Mouse (Mus musculus): ENCODE data around the gene A730071L15Rik.

Gene A730071L15Rik

DNA sequence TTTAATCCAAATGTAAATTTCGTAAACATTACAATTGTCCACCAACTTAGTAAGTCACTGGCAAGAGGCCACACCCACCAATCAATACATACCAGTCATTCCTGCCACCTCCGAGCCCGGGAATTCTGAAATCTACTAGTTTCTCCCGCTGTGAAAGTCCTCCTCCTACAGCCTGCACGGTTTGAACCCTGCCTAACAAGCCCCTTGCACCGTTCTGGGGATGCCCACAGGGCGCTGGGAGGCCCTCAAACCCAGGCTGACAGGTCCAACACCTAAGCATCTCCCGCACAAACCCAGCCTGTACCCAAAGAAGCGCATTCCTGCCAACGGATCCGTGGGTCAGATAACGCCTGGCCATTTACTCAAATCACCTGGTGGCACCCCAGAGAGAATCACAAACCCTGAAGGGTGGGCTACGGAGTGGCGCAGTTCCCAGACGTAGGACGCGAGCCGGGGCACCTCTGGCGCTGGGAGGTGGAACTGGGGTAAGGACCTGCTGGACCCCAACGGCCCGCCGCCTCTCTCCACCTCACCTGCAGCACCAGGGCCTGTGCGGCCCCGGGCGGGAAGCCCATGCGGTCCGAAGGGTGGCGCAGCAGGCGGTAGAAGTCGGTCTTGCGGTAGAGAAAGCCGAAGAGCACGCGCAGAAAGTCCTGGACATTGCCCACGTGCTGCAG is at the start of gene A730071L15Rik:
Gene A730071L15Rik, plus strand, starts transcription at position 620 of the 677 bp plus-strand sequence.
- DNase-seq (ENCODE audit: low spot score in 2 of 2): no peak

DNA sequence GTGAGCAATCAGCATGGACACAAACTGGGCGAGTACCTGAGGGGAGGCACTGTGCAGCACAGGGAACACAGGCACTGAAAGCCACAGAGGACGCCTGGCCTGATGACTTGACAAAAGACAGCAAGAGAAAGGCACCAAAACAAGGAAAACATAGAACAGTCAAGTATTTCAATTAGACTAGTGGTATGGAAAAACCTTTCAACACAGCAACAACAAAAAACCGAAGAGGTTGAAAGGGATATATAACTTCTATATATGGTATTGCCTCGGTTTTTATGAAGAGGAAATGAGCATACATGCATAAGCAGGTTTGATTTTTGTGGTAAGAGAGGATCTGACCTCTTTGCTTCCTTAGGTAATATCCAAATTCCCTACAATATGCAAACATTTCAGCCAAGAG is 47.0 kb upstream of the A730071L15Rik start:
- no peak for DNase-seq (ENCODE audit: low spot score in 2 of 2)

DNA sequence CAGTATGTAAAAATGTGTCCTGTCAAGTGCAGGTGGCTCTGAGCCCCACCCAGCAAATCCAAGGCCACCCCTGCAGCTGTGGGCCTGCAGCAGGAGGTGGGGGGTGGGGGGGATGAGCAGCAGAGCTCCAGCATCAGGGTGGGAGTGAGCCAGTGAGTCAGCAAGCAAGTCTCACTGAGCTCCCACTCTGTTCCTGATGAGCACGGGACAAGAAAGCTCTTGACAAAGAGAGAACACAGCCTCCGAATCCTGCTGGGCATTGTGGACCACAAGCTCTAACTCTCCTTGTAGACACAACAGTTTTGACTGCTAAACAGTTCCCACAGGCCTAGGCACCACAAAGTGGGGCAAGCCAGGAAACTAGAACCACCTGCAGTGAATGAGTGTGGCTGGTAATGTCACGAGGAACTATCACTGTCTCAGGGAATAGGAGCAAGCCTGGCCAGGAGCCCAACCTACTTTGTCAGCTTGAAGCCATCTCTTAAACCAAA is 45.6 kb upstream of the A730071L15Rik start:
- DNase-seq (ENCODE audit: low spot score in 2 of 2): no peak

DNA sequence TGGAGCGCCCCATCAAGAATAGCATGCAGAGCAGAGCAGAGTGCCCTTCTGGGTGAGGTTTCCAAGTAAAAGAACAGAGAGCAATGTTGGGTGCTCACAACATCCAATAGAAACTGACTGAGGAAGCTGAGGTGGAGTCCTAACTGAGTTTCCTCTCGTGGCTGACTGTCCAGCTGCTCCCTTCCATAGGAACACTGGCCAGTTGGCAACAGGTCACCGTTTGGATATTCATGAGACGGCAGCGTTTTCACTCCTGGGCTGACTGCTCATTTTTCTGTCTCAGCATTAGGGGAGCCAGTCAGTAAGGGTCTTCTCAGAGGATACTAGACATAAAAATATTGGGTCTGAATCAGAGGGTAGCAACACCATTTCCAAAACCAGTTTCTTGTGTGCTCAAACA is 43.2 kb upstream of the A730071L15Rik start:
- DNase-seq (ENCODE audit: low spot score in 2 of 2): no peak

DNA sequence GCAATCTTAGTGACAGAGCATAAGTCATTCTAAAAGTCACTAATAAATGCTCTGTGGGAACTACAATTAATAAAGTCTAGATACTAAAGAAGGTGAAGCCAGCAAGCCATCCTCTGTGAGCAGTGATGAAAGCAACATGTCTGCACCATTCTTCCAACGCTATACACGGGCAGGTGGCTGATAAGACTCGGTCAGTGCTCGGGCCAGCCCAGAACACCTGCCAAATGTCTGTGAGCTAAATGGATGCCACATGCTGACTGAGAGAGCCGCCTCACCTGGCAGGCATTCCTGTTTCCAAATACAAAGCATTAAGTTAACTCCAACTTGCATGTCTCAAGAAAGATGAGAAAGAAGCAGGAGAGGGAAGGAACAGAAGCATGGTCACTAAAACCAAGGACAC is 42.7 kb upstream of the A730071L15Rik start:
- no peak for DNase-seq (ENCODE audit: low spot score in 2 of 2)

DNA sequence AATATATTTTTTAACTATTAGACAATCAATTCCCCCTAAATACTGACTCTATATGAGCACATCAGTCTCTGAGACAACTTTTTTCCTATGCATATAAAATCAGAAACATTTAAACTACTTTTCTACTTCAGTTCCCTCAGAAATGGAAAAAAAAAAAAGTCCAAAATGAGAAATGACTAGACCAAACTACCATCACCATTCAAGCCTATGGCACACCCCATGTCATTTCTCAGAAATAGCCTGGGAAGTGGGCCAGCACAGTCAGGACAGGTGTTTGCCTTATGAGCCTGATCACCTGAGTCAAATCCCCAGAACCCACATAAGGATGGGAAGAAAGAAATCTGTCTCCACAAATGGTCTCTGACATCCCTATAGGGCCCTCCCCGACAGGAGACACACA is 41.3 kb upstream of the A730071L15Rik start:
- no peak for DNase-seq (ENCODE audit: low spot score in 2 of 2)

DNA sequence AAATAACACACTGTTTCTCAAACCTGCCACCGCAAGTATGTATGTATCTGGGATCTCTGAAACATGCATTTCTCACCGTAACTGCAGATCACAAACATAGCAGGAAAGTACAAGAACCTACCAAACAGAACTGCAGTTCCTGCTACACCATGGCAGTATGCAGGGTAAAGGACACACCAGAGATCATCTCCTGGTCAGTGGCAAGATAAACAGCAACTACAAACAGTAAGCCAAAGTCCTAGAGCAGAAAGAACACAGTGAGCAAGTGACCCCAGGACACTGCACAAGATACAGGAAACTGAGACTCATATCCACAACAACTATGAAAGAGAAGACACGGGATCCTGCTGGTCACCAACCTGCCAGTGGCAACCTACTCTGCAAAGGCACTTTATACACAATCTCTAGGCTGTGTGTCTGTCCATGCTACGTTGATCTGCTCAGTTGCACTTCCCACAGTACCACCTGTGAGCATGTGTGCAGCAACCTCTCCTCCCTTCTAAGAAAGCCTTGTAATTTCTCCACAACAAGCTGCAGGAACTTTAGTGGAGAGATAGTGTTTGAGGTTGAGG is 40.0 kb upstream of the A730071L15Rik start:
- no peak for DNase-seq (ENCODE audit: low spot score in 2 of 2)

DNA sequence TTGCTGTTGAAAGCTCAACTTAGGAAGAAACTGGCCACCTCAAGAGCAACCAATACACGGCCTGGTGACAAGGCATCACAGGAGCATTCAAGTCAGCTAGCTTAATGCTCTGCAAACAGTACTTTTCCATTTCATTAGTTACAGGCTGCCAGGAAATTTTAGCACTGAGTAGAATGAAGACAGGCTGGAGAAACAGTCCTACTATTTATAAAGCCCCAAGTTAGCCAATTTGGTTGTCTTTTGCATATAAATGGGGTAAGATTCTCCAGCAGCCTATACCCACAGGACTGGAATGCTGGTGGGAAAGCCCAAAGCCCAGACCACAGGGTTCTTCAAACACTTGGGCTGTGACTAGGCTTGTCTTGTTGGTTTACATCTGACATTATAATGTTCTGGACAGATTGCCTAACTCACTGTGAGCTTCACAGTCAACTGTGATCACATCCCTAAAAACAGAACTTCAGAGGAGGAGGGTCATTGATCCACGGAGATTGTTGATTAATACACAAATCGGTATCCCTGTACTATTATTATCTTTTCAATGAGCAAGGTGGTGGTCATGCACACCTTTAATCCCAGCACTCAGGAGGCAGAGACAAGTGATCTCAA is 39.1 kb upstream of the A730071L15Rik start:
- no peak for DNase-seq (ENCODE audit: low spot score in 2 of 2)

DNA sequence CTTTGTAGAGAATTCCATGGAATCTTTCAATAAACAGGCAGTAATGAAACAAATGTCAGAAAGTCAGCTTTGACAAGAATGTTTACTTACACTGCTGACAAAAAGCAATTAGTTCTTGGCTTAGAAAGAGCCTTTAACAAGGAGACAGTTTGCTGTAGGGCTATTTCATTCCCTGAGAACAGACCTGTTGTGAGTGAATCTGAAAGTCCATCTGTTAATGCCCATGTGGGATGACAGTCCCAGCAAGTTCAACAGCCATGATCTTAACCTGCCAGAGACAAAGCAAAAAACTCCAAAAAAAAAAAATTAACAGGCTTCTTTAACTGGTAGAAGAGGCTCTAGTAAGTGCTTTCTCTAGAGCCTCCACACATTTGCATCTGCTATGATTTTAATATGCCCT is 38.3 kb upstream of the A730071L15Rik start:
- DNase-seq (ENCODE audit: low spot score in 2 of 2): no peak

DNA sequence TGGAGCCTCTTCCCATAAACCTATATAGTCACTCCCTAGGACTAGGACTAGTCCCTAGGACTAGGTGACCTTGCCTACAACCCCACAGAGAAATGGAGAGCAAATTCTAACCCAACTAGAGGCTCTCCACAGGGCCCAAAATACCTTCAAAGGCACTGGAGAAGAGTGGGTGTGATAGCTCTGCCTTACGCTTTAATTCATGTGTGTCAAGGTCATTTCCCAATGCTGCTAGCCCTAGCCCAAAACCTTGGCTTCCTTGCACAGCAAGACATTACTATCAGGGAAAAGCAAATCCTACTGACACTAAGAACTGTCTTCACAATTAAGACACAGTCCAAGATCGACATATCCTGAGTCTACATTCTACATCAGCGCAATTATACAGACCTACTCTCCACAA is 36.8 kb upstream of the A730071L15Rik start:
- DNase-seq (ENCODE audit: low spot score in 2 of 2): no peak

DNA sequence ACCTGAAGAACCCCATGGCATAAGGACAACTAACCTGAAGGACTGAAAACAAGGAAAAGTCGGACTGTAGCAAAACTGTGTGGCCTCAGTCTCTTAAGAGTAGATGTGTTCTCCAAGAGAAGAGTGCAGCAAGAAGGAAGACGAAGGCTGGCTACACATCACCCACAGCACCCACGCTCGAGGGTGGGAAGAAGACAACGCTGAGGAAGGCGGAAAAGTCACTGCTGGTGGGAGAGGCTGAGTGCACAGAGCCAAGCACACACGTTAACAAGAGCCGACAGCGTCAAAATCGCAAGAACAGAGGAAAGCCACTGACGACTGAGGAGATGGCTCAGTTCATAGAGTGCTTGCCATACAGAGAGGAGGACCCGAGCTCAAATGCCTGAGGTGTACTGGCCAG is 36.1 kb upstream of the A730071L15Rik start:
- DNase-seq (ENCODE audit: low spot score in 2 of 2): no peak

DNA sequence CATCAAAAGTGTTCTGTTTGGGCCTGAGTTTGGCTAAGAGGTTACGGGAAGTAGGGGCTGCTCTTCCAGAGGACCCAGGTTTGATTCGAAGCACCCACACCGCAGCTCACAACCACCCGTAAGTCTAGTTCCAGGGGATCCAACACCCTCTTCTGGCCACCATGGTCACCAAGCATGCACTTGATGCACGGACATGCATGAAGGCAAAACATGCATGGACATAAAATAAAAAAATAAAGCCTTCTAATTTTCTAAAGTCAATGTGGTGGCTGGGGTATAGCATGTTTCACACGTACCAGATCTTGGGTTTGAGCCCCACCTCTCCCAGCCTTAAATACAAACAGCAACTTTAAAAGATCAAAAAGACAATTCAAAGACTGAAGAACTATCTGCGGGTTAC is 35.0 kb upstream of the A730071L15Rik start:
- DNase-seq (ENCODE audit: low spot score in 2 of 2): no peak

DNA sequence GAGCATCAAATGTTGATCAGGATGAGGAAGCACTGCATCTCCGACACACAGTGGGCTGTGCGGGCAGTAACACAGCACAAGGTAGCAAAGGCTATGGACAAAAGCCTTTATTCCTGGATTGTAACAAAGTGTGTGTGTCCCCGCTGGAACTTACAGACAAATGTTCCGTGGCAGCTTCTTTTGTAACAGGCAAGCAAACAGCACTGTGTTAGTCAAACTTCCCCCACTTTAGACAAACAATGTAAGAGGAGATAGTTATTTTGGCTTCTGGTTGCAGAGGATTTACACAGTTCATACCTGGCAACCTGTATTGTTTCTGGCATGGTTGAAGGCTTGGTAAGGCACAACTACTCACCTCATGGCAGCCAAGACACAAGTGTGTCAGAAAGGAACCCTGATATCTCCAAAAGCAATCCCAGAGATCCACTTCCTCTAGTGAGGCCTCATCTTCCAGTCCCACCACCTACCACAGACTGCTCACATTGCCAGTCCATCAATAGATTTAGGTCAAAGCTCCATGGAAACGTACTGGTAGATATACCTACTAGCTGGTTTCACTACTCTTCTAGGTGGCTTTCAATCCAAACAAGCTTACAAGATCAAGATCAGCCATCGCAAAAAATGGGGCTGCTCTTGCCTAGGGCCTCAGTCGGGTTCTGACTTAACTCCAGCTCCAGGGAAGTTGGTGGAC is 34.3 kb upstream of the A730071L15Rik start:
- no peak for DNase-seq (ENCODE audit: low spot score in 2 of 2)

DNA sequence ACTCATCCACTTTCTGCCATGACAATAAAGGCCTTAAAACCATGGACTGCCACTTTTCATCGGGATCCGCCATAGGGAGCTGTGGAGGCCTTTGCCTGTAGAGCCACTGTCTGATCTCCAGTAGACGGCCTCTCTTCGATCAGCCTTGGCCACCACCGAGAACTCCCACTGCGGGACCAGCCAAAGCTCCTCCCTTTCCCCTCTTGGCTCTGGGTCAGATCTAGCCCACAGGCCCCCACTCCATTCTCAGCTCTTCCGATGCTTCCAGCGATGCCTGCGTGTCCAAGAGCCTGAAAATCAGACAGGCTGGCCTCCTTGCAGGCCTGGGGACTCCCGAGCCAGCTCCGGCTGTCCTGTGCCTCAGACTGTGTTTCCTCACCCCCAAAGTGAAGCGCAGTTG is 33.5 kb upstream of the A730071L15Rik start:
- DNase-seq (ENCODE audit: low spot score in 2 of 2): no peak

DNA sequence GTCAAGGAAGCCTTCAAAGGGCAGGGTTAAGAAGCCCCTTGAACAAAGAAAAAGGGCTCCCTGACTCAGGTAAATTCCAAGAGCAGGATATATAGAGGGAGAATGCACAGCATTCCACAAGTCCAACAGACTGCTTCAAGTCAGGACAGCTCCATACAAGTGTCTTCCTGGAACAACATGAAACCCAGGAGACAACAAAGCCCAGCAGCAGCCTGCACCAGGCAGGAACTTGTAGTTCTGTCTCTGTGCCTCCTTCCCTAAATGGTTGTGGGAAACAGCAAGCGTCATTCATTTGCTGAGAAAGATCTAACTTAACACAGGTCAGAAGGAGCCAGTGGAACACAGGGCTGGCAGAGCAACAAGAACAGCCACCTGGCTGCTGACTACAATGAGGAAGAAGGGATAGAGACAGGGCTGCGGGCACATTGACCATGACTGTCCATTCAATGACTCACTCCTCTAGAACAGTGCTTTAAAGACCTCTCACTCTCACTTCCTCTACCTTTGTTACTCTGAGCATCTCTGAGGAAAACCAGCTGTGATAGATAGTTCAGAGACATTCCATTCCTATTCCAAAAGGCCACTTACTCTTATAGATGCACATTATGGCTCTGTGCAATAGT is 30.7 kb upstream of the A730071L15Rik start:
- no peak for DNase-seq (ENCODE audit: low spot score in 2 of 2)

DNA sequence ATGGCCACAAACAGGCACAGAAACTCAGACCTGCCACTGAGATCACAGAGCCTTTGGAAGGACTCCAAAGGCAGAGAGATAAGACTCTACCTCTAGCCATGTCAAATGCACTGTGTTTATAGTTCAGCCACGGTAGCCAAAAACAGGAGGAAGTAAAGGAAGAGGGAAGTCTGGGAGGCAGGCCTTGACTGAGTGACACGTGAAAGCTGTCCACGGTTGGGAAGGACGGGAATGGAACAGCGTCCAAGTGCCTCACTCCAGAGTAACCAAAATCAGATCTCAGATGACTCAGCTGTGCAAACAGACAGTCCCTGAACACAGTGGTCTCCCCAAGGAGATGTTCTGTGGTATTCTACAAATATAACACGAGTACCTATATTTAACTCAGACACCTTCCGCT is 25.1 kb upstream of the A730071L15Rik start:
- no peak for DNase-seq (ENCODE audit: low spot score in 2 of 2)

DNA sequence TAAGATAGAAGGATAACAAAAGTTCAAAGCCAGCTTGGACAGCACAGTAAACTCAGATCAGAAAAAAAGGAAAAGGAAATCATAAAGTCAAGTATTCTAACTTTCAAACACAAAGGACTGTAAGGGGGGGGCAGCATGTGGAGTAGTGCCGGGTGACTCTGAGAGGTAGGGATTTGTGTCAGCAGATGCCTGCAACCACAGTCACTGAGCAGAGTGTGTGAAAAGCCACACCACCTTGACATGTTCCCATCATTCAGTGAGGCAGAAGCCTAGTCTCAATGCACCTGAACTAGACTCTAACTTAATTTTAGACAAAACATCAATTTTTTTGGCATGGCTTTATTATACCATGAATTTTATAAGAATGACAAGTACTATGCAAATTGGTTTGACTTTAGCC is 24.3 kb upstream of the A730071L15Rik start:
- DNase-seq (ENCODE audit: low spot score in 2 of 2): no peak

DNA sequence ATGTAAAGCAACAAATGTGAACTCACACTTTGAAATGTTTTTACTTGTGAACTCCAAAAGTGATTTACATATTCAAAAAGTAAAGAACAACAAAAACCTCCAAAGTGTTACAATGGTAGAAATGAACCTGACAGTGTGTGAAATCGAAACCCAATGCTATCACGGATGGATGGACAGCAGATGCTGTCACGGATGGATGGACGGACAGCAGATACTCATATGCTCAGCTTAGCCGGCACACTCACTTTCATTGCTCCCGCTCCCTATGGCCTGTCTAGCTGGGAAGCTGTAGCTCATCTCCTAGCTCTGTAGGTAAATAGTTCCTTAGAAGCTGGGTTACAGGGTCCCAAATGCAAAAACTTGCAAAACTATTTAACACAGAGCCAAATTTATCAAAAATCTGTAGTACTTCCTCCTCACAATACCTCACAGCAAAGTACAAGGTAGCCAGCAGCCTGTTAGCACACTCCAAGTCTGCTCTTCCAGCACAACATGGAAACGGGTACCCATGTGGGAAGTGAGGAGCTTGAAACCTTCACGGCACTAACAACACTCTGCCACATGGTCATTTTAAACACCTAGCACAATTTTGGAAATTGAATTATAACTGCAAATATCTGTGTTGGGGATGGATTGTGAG is 21.9 kb upstream of the A730071L15Rik start:
- no peak for DNase-seq (ENCODE audit: low spot score in 2 of 2)

DNA sequence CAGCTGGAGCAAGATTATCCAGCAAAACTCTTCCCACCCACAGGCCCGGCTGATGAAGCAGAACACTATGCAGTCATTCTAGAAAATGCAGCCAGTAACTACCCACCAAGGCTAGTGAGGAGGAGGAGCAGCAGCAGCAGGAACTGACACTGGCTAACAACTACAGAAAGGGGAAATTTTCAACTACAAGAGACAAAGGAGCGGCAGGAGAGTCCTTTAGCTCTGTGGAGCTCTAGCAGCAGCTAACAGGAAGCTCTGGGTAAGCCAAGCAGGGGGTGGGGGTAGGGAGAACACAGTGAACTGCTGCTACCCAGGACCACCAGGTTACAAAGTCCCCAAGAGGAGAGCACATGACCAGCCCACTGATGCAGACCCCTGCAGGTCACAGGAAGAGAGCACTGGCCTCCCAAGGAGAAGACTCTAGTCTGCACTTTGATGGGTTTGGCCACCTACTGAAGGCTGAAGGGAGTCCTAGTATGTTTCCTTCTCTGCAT is 21.1 kb upstream of the A730071L15Rik start:
- DNase-seq (ENCODE audit: low spot score in 2 of 2): no peak

DNA sequence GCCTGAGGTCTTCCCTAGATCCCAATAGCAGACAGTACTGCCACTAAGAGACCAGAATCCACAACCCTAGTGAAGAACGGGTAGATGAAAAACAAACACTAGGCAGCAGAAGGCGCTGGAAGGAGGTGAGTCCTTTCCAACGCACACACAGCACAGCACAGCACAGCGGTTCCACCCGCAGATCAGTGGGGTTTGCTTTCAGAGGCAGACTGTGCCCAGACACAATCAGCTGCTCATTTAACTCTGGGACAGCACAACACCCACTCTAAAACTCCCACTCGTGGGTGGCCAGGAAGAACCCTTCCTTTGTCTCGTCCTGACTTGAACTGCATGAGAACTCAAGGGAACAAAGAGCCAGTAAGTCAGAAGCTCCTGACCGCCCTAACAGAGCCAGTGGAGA is 20.6 kb upstream of the A730071L15Rik start:
- DNase-seq (ENCODE audit: low spot score in 2 of 2): no peak

DNA sequence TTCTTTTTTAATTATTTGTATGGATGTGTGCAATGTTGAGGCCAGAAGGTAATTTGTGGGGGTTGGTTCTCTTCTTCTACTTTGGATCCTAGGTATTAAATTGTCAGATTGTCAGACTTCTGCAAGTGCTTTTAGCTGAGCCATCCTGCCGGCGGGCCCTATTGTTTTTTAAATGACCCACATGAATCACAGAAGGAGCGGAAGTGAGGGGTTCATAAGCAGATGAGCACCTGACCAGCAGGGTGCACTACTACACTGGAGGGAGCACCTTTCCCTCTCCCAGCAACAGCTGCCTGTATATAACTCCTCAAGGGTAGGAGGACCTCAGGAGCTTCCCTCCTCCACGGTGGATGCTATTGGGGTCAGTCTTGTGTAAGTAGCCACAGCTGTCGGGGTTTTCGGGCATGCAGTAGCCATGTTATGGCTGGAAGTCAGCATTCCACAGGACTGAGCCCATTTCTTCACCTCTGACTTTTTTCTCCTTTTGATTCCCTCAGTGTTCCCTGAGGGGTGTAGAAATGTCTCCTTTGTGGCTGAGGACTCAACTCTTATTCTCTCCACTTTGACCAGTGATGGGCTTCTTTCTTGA is 18.9 kb upstream of the A730071L15Rik start:
- DNase-seq (ENCODE audit: low spot score in 2 of 2): no peak

All from spleen, postnatal 14 days (tissue).